Mouse (Mus musculus): ENCODE results near the gene Angpt4. TPM values are rescaled to one million over a fixed set of nuclear protein-coding genes. Genes with fewer than 3 reads are reported as not detected.

The Angpt4 gene
- total and polyA plus RNA-seq, 2 experiments = under 0.01 to 0.10 TPM

- Histone ChIP-seq H3K36me3 (ENCODE audit: control insufficient read depth, insufficient read depth, low read length) (no peaks in the 10 kb centered on the region), H3K4me1 (ENCODE audit: control insufficient read depth, insufficient read depth, low read length) (peaks cover 7% of the 10 kb centered on the region), H3K9ac (ENCODE audit: low read depth, low read length) (no peak overlapping the region), H3K4me3 (ENCODE audit: insufficient read depth, low read depth, low read length) (no peak overlapping the region), H3K79me2 (ENCODE audit: control insufficient read depth, insufficient read depth, low read length) (no peaks in the 10 kb centered on the region), H3K27ac (replicated peaks; ENCODE audit: insufficient read depth, low read depth, low read length) (no peak overlapping the region), H3K27me3 (ENCODE audit: control insufficient read depth, insufficient read depth, low read length) (no peaks in the 10 kb centered on the region)
- TF ChIP-seq POLR2A (IDR thresholded peaks at IDR 0.05; ENCODE audit: extremely low read depth, insufficient read depth, low read length) = no peak
- TF ChIP-seq CTCF (IDR thresholded peaks at IDR 0.05; ENCODE audit: low read depth, low read length) = no peak
- DNase-seq (ENCODE audit: extremely low read depth, low read depth, low spot score) = no peak
- WGBS = 92% methylated on average over 5 of the region's 5 CpGs
Observed at GRCm38 (mm10) chr2:151963319-151963718, 52.3 kb downstream of the Angpt4 start.

- TF ChIP-seq POLR2A (IDR thresholded peaks at IDR 0.05; ENCODE audit: extremely low read depth, insufficient read depth, low read length) = no peak
- no peak for TF ChIP-seq CTCF (IDR thresholded peaks at IDR 0.05; ENCODE audit: low read depth, low read length)
- H3K27ac ChIP-seq (replicated peaks; ENCODE audit: insufficient read depth, low read depth, low read length) = no peak overlapping the region
- peaks cover 5% of the 10 kb centered on the region for H3K4me1 ChIP-seq (ENCODE audit: control insufficient read depth, insufficient read depth, low read length)
- H3K4me3 ChIP-seq (ENCODE audit: insufficient read depth, low read depth, low read length) = no peak overlapping the region
- no peaks in the 10 kb centered on the region for H3K36me3 ChIP-seq (ENCODE audit: control insufficient read depth, insufficient read depth, low read length)
- no peak for DNase-seq (ENCODE audit: extremely low read depth, low read depth, low spot score)
- no peaks in the 10 kb centered on the region for H3K27me3 ChIP-seq (ENCODE audit: control insufficient read depth, insufficient read depth, low read length)
- WGBS = 72% methylated on average over 9 of the region's 9 CpGs
- H3K79me2 ChIP-seq (ENCODE audit: control insufficient read depth, insufficient read depth, low read length) = no peaks in the 10 kb centered on the region
- H3K9ac ChIP-seq (ENCODE audit: low read depth, low read length) = no peak overlapping the region
Observed at GRCm38 (mm10) chr2:151964052-151964451, 53.0 kb downstream of the Angpt4 start.

GRCm38 (mm10) chr2:151967176-151967750 is 56.3 kb downstream of the Angpt4 start:
- Histone ChIP-seq H3K36me3 (ENCODE audit: control insufficient read depth, insufficient read depth, low read length) (no peaks in the 10 kb centered on the region), H3K27ac (replicated peaks; ENCODE audit: insufficient read depth, low read depth, low read length) (no peak overlapping the region), H3K79me2 (ENCODE audit: control insufficient read depth, insufficient read depth, low read length) (no peaks in the 10 kb centered on the region), H3K27me3 (ENCODE audit: control insufficient read depth, insufficient read depth, low read length) (no peaks in the 10 kb centered on the region), H3K4me3 (ENCODE audit: insufficient read depth, low read depth, low read length) (no peak overlapping the region), H3K9ac (ENCODE audit: low read depth, low read length) (no peak overlapping the region), H3K4me1 (ENCODE audit: control insufficient read depth, insufficient read depth, low read length) (0 out of 2 replicates have a peak, but pooled peaks cover 2% of the 10 kb centered on the region)
- TF ChIP-seq POLR2A (IDR thresholded peaks at IDR 0.05; ENCODE audit: extremely low read depth, insufficient read depth, low read length) (no peak), CTCF (IDR thresholded peaks at IDR 0.05; ENCODE audit: low read depth, low read length) (no peak)
- 72% methylated on average over 9 of the region's 9 CpGs for WGBS
- DNase-seq (ENCODE audit: extremely low read depth, low read depth, low spot score) = no peak

GRCm38 (mm10) chr2:151967792-151968191 is 56.8 kb downstream of the Angpt4 start:
- Histone ChIP-seq H3K9ac (ENCODE audit: low read depth, low read length) (no peak overlapping the region), H3K4me1 (ENCODE audit: control insufficient read depth, insufficient read depth, low read length) (peaks cover 3% of the 10 kb centered on the region; the same call in 1 of the 2 replicates), H3K79me2 (ENCODE audit: control insufficient read depth, insufficient read depth, low read length) (no peaks in the 10 kb centered on the region), H3K27ac (replicated peaks; ENCODE audit: insufficient read depth, low read depth, low read length) (no peak overlapping the region), H3K4me3 (ENCODE audit: insufficient read depth, low read depth, low read length) (no peak overlapping the region), H3K27me3 (ENCODE audit: control insufficient read depth, insufficient read depth, low read length) (no peaks in the 10 kb centered on the region), H3K36me3 (ENCODE audit: control insufficient read depth, insufficient read depth, low read length) (no peaks in the 10 kb centered on the region)
- TF ChIP-seq CTCF (IDR thresholded peaks at IDR 0.05; ENCODE audit: low read depth, low read length) (no peak), POLR2A (IDR thresholded peaks at IDR 0.05; ENCODE audit: extremely low read depth, insufficient read depth, low read length) (no peak)
- WGBS = 80% methylated on average over 2 of the region's 2 CpGs
- no peak for DNase-seq (ENCODE audit: extremely low read depth, low read depth, low spot score)

- Histone ChIP-seq H3K27ac (replicated peaks; ENCODE audit: insufficient read depth, low read depth, low read length) (no peak overlapping the region), H3K79me2 (ENCODE audit: control insufficient read depth, insufficient read depth, low read length) (no peaks in the 10 kb centered on the region), H3K27me3 (ENCODE audit: control insufficient read depth, insufficient read depth, low read length) (no peaks in the 10 kb centered on the region), H3K36me3 (ENCODE audit: control insufficient read depth, insufficient read depth, low read length) (no peaks in the 10 kb centered on the region), H3K4me1 (ENCODE audit: control insufficient read depth, insufficient read depth, low read length) (peaks cover 8% of the 10 kb centered on the region; the same call in 1 of the 2 replicates), H3K9ac (ENCODE audit: low read depth, low read length) (no peak overlapping the region), H3K4me3 (ENCODE audit: insufficient read depth, low read depth, low read length) (no peak overlapping the region)
- TF ChIP-seq CTCF (IDR thresholded peaks at IDR 0.05; ENCODE audit: low read depth, low read length) (no peak), POLR2A (IDR thresholded peaks at IDR 0.05; ENCODE audit: extremely low read depth, insufficient read depth, low read length) (no peak)
- no peak for DNase-seq (ENCODE audit: extremely low read depth, low read depth, low spot score)
- 81% methylated on average over 8 of the region's 8 CpGs for whole genome bisulfite sequencing
Observed at GRCm38 (mm10) chr2:151968451-151968850, 57.4 kb downstream of the Angpt4 start.

GRCm38 (mm10) chr2:151968986-151969385 is 58.0 kb downstream of the Angpt4 start:
- Histone ChIP-seq H3K4me1 (ENCODE audit: control insufficient read depth, insufficient read depth, low read length) (peaks cover 9% of the 10 kb centered on the region), H3K79me2 (ENCODE audit: control insufficient read depth, insufficient read depth, low read length) (no peaks in the 10 kb centered on the region), H3K27me3 (ENCODE audit: control insufficient read depth, insufficient read depth, low read length) (no peaks in the 10 kb centered on the region), H3K4me3 (ENCODE audit: insufficient read depth, low read depth, low read length) (no peak overlapping the region), H3K9ac (ENCODE audit: low read depth, low read length) (no peak overlapping the region), H3K27ac (replicated peaks; ENCODE audit: insufficient read depth, low read depth, low read length) (no peak overlapping the region), H3K36me3 (ENCODE audit: control insufficient read depth, insufficient read depth, low read length) (no peaks in the 10 kb centered on the region)
- TF ChIP-seq CTCF (IDR thresholded peaks at IDR 0.05; ENCODE audit: low read depth, low read length) (no peak), POLR2A (IDR thresholded peaks at IDR 0.05; ENCODE audit: extremely low read depth, insufficient read depth, low read length) (no peak)
- WGBS = 90% methylated on average over 7 of the region's 7 CpGs
- no peak for DNase-seq (ENCODE audit: extremely low read depth, low read depth, low spot score)

Data from liver, adult 2 months (tissue).